Mouse (Mus musculus): ENCODE data around the gene Apoa1.
A peak's percentile ranks its signal among the peaks of the same experiment; 100 is the strongest.

Gene Apoa1

GRCm38 (mm10) chr9:46228491-46228890, at the start of gene Apoa1:
Apoa1 (plus strand) TSS chr9:46228580.
- DNase-seq (ENCODE audit: low spot score in 2 of 2): no peak

GRCm38 (mm10) chr9:46178595-46178994, 49.8 kb upstream of the Apoa1 start:
- no peak for DNase-seq (ENCODE audit: low spot score in 2 of 2)

- no peak for DNase-seq (ENCODE audit: low spot score in 2 of 2)
Measured at GRCm38 (mm10) chr9:46181297-46181696, 47.1 kb upstream of the Apoa1 start.

- DNase-seq (ENCODE audit: low spot score in 2 of 2): peak in 1 of 2 experiments; percentile 24
Measured at GRCm38 (mm10) chr9:46184542-46184941, 43.8 kb upstream of the Apoa1 start.

- DNase-seq (ENCODE audit: low spot score in 2 of 2): peak in 1 of 2 experiments; percentile 49
Measured at GRCm38 (mm10) chr9:46185191-46185590, 43.2 kb upstream of the Apoa1 start.

- DNase-seq (ENCODE audit: low spot score in 2 of 2): no peak
Measured at GRCm38 (mm10) chr9:46186387-46186786, 42.0 kb upstream of the Apoa1 start.

- DNase-seq (ENCODE audit: low spot score in 2 of 2): no peak
Measured at GRCm38 (mm10) chr9:46188370-46188769, 40.0 kb upstream of the Apoa1 start.

- no peak for DNase-seq (ENCODE audit: low spot score in 2 of 2)
Measured at GRCm38 (mm10) chr9:46188956-46189355, 39.4 kb upstream of the Apoa1 start.

- DNase-seq (ENCODE audit: low spot score in 2 of 2): no peak
Measured at GRCm38 (mm10) chr9:46189381-46189780, 39.0 kb upstream of the Apoa1 start.

- no peak for DNase-seq (ENCODE audit: low spot score in 2 of 2)
Measured at GRCm38 (mm10) chr9:46191234-46191633, 37.1 kb upstream of the Apoa1 start.

- peak in 1 of 2 experiments; percentile 49 for DNase-seq (ENCODE audit: low spot score in 2 of 2)
Measured at GRCm38 (mm10) chr9:46191644-46192043, 36.7 kb upstream of the Apoa1 start.

GRCm38 (mm10) chr9:46192642-46193041, 35.7 kb upstream of the Apoa1 start:
- no peak for DNase-seq (ENCODE audit: low spot score in 2 of 2)

- DNase-seq (ENCODE audit: low spot score in 2 of 2): no peak
Measured at GRCm38 (mm10) chr9:46194809-46195208, 33.6 kb upstream of the Apoa1 start.

- peak; percentile 78 to 84 for DNase-seq (ENCODE audit: low spot score in 2 of 2)
Measured at GRCm38 (mm10) chr9:46196699-46197169, 31.6 kb upstream of the Apoa1 start.

- DNase-seq (ENCODE audit: low spot score in 2 of 2): peak; percentile 50 to 52
Measured at GRCm38 (mm10) chr9:46198461-46198860, 29.9 kb upstream of the Apoa1 start.

- no peak for DNase-seq (ENCODE audit: low spot score in 2 of 2)
Measured at GRCm38 (mm10) chr9:46198936-46199335, 29.4 kb upstream of the Apoa1 start.

GRCm38 (mm10) chr9:46199609-46200008, 28.8 kb upstream of the Apoa1 start:
- DNase-seq (ENCODE audit: low spot score in 2 of 2): no peak

GRCm38 (mm10) chr9:46206834-46207500, 21.4 kb upstream of the Apoa1 start:
- DNase-seq (ENCODE audit: low spot score in 2 of 2): no peak

GRCm38 (mm10) chr9:46207501-46207869, 20.9 kb upstream of the Apoa1 start:
- DNase-seq (ENCODE audit: low spot score in 2 of 2): no peak

GRCm38 (mm10) chr9:46208401-46208974, 19.9 kb upstream of the Apoa1 start:
- DNase-seq (ENCODE audit: low spot score in 2 of 2): no peak

- no peak for DNase-seq (ENCODE audit: low spot score in 2 of 2)
Measured at GRCm38 (mm10) chr9:46210473-46210872, 17.9 kb upstream of the Apoa1 start.

GRCm38 (mm10) chr9:46214276-46214675, 14.1 kb upstream of the Apoa1 start:
- DNase-seq (ENCODE audit: low spot score in 2 of 2): no peak

- no peak for DNase-seq (ENCODE audit: low spot score in 2 of 2)
Measured at GRCm38 (mm10) chr9:46214946-46215337, 13.4 kb upstream of the Apoa1 start.
